Mouse (Mus musculus): ENCODE data around the gene Esr1. TPM values are rescaled to one million over a fixed set of nuclear protein-coding genes. Genes with fewer than 3 reads are reported as not detected.

Esr1 gene
- total RNA-seq, 2 experiments from 2014 or later: 3.2 to 3.9 TPM

DNA sequence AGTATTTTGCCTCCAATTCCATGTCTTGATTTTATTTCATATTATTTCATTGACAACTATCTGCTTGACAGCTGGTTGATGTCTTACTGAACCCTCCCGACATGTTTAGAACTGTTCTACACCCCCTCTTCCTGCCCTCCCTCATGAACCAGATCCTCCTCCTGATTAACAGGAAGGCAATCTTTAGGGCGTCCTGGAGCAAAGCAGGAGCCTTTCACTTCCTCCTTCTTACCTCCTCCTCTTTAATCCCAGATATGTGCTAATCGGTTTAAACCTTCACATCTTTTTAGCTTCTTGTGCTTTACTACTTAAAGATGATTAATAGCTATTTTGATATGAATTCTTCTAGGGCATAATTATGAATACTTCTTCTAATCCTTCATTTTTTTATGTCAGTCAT lies 166.6 kb downstream of the Esr1 start:
- no peak for DNase-seq (ENCODE audit: low spot score in 2 of 2)
- intact Hi-C loops (cut with DNase I): no loop called here

DNA sequence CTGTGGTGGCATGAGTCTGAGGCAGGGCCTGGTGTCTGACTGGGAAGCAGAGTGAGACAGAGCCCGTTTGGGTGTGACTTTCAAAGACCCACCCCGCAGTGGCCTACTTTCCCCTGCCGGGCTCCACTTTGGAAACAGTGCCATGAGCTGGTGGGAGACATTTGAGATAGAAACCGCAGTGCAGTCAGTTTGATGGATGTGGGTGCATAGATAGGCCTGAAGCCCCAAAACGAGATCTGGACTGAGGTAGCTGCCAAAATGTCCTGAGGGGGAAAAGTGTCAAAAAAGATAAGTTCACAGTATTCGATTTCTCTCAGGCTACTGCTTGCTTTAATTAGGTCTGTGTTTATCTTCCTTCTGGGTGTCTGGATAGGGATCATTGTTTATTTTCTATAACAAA lies 169.5 kb downstream of the Esr1 start:
- intact Hi-C loops (cut with DNase I): no loop called here
- DNase-seq (ENCODE audit: low spot score in 2 of 2): no peak

DNA sequence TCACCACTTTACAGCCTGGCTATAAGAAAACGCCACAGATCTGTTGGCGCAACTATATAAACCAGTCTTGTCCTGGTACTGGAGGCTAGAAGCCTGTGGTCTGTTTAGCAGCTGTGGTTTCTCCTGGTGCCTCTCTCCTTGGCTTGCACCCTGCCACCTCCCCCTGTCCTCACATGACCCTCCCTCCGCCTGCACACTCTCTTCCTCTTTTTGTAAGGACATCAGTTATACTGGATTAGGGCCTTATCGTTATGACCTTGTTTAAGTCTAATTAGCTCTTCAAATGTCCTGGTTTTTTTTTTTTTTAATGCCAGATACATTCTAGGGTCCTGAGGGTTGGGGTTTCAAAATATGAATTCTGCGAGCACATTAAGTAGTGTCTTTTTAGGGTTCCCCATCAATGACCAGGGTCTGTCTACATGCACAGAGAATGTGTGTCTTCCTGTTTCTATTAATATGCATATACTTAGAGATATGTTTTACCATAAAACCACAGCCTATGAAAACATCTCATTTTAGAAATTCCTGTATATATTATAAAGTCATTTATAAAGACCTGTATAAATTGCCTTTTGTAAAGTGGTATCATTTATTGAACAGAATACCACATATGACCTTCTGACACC lies 175.7 kb downstream of the Esr1 start:
- intact Hi-C loops (cut with DNase I): no loop called here
- no peak for DNase-seq (ENCODE audit: low spot score in 2 of 2)

DNA sequence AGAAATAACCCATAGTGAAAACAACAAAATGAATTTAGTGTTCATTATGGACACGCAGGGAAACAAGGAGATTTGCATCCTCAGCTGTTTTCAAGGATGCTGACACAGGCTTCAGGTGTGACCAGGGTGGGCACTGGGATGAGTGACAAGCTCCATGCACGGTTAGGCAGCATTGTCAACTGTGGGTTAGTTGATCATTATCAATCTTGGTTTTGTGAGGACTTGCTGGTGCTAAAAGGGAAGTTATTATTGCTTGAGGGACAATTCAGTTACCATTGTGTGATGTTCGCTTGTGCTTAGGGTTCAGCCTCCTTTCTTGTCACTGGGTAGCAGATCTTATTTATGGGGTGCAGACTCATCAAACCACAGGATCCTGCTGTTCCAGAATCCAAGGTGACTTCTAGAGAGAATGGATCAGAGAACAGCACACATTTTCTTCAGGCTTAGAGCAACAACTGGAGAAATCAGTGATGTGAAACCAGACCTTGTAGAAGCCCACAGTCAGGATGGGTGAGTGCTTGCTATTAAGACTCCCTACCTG lies 186.9 kb downstream of the Esr1 start:
- intact Hi-C loops (cut with DNase I): no loop called here

DNA sequence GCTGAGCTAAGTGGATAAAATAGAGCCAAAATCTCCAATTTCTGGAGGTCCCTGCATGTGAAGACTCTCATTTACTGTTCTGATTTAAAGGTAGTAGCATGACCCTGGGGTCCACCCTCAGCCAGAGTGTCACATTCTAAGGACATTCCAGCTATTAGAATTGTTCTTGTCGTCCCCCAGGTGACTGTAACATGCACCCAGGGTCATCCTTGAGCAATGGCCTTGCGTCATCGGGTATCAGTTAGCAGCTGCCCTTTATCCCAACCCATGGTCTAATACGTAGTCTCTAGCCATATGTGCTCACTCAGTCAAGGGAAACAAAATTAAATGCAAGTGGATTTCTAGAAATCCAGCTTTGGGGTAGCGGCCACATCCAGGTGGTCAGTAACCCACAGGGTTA lies 213.0 kb downstream of the Esr1 start:
- DNase-seq (ENCODE audit: low spot score in 2 of 2): no peak
- intact Hi-C loops (cut with DNase I): no loop called here

More for the DNA sequence above, 186.9 kb downstream of the Esr1 start:
- no peak for DNase-seq (ENCODE audit: low spot score in 2 of 2)

DNA sequence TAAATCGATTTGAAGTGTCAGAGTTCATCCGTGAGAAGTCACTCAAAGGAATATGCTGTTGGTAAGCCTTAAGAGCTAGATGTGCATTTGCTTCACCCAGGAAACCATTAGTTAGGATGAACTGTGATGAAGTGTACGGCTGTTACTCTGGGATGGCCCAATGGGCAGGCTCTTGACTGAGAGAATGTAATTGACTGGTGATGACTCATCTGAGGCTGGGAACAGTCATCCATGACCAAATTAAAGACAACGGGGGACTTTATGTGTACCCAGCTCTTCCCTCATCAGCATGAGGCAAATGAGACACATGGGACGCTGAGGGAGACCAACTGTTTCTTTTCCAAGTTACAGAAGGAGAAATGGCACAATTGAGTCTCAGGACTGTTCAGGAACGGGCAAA lies 219.2 kb downstream of the Esr1 start:
- intact Hi-C loops (cut with DNase I): no loop called here
- no peak for DNase-seq (ENCODE audit: low spot score in 2 of 2)

DNA sequence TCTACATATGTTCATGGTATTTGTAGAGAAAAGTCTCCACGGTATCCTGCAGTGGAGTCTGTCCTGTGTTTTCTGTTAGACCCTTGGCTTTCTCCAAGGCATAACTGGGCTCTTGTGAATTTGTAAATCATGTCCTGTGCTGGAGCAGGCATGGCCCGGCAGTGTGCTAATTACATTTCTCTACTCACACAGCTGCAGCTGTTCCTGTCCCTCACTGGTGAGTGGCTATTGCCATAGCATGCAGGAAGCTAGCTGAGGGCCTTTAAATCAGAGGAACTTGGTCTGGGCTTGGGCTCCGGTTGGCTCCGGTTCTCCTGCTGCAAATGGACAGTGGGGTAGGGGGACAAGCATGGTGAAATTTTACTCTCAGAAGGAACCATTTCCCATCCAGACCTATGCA lies 226.7 kb downstream of the Esr1 start:
- intact Hi-C loops (cut with DNase I): no loop called here
- no peak for DNase-seq (ENCODE audit: low spot score in 2 of 2)

DNA sequence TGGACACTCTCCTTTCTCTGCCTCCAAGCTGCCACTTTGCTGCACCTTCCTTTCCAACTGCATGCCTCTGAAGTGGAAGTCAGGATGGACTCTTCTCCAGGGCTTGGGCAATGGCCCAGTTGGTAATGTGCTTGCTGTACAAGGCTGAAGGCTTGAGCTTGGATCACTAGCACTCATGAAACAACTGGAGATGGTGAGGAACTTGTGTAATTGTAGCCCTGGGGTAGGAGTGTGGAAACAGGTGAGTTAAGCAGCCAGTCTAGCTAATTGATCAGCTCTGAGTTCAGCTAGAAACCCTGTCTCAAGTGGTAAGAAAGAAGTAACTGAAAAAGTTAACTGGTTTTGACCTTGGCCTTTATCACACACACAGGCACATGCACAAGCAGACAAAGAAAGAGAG lies 229.6 kb downstream of the Esr1 start:
- intact Hi-C loops (cut with DNase I): no loop called here
- no peak for DNase-seq (ENCODE audit: low spot score in 2 of 2)

DNA sequence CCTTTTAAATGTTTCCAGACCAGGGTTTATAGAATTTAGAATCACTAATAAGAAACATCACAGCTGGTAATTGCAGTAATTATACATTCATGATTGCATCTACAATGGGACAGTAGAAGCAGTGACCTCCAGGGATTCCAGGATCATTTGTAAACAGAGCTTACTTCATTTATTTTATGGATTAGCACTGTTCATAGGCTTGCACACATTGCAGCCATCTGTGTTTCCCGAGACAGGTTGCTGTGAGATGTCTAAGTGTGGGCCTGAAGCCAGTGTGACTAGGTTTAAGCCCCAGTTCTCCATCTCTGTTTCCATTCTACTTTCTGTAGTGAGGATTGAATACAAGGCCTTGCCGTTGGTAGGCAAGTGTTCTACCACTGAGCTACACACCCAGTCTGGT lies 236.1 kb downstream of the Esr1 start:
- intact Hi-C loops (cut with DNase I): no loop called here
- DNase-seq (ENCODE audit: low spot score in 2 of 2): no peak

DNA sequence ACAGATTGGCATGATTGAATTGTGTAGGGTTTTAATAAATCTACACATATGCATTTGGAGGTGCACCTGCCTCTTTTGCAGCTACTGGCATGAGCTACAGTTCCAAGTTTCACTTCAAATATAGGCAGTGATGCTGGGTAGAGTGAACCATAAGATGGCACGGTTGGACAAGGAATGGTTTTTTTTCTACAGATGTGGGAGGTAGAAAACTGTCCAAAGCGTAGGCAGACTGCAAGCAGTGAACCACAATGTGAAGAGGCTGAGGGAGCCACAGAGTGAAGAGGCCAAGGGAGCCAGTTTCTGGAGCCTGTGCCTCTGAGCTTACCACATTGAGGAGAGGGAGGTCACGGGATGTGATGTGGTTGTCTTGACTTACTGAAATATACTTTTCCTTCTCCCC lies 238.5 kb downstream of the Esr1 start:
- intact Hi-C loops (cut with DNase I): loop anchor here (5.0 kb wide), 1 partner anchor 167 kb away; no protein-coding TSS in a partner anchor
- DNase-seq (ENCODE audit: low spot score in 2 of 2): peak in 1 of 2 experiments; percentile 68

DNA sequence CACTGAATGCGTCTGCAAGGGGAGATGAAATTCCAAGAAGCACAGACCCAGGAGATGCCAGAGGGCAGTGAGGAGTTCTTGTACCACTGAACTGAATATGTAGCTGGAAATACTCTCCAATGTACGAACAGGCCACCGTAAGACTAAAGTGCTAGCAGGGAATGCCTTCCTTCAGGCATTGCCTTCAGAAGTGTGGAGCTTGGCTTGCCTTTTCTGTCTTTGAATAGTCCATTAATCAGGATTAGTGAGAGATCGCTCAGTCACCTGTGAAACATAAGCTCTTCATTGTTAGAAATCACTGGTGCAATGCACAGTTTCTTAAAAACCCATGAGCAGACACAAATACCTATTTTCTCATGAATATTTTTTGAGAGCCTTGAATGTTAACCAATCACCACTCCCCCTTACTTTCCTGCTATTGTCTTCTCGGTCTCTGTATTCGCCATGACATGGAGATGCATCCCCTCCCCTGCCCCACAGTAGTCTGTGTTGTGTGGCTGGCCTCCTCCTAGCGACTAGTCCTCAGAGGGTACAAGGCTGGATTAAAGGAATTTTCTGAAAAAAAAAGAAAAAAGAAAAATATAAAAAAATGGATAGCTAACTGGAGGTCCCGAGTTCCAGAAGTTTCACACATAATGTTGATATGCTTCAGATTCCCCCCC lies 263.8 kb downstream of the Esr1 start:
- intact Hi-C loops (cut with DNase I): no loop called here
- DNase-seq (ENCODE audit: low spot score in 2 of 2): no peak

DNA sequence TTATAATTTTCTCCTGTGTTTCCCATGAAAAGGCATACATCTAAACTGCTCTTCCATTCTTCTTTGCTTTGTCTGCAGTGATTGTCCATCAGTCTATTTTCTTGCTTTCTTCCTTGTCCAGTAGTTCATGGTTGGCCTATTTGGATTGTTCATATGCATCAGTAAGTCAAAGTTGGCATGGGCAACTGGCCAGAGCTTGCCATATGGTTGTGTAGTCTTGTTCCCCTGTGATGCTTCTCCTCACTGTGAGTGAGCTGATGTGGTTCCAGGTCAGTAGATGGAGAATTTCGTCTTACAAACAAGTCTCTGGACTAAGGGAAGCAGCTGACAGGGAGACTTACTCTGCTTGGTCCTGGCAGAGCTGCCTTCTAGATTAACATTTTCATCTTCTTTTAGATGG lies 270.0 kb downstream of the Esr1 start:
- intact Hi-C loops (cut with DNase I): no loop called here
- DNase-seq (ENCODE audit: low spot score in 2 of 2): no peak

DNA sequence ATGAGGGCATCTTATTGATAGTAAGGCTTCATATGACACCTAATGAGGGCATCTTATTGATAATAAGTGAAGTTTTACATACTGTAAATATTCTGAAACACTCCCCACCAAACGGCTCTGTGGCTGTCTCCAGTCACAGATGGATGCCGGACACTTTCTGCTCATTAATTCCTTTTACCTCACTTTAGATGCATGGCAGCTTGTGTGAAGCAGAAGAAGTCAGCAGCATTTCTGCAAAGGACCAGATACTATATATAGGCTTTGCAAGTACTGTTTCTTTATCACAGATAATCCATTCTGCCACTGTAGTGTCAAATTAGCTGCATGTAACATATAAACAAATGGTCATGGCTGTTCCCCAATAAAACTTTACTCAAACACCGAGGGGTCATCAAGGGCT lies 274.1 kb downstream of the Esr1 start:
- DNase-seq (ENCODE audit: low spot score in 2 of 2): peak in 1 of 2 experiments; percentile 8
- intact Hi-C loops (cut with DNase I): no loop called here

DNA sequence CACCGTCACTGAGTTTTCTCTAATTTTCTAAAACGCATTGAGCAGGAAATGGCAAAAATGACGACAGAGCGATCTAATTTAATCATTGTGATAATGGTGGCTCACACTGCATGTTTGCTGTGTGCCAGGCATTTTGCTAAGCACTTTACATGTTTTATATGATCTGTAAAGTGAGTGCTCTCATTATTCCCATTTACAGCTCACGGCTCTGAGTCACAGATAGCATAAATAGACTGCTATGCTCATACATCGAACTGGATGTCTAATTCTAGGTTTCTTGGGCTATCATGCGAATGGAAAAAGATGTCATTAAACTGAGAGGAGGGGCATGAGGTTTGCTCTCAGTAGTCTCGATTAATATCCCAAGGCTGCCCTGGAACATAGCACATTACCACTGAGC lies 274.6 kb downstream of the Esr1 start:
- intact Hi-C loops (cut with DNase I): no loop called here

DNA sequence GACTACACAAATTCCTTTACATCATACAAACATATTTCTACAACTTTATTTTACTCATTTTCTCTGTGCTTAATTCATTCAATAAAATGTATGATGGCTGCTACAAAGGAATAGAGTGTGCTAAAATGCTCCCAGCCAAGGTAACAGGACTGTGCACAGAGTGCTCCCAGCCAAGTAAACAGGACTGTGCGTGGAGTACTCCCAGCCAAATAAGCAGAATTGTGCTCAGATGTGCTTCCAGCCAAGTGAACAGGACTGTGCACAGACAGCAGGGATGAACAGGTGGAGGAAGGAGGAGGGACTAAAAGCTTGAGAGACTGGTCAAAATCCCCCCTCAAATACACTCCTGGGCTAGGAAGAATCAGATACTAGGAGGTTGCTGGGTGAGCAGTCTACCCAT lies 282.1 kb downstream of the Esr1 start:
- intact Hi-C loops (cut with DNase I): no loop called here
- DNase-seq (ENCODE audit: low spot score in 2 of 2): no peak

More for the DNA sequence above, 274.6 kb downstream of the Esr1 start:
- peak; percentile 13 to 30 for DNase-seq (ENCODE audit: low spot score in 2 of 2)

DNA sequence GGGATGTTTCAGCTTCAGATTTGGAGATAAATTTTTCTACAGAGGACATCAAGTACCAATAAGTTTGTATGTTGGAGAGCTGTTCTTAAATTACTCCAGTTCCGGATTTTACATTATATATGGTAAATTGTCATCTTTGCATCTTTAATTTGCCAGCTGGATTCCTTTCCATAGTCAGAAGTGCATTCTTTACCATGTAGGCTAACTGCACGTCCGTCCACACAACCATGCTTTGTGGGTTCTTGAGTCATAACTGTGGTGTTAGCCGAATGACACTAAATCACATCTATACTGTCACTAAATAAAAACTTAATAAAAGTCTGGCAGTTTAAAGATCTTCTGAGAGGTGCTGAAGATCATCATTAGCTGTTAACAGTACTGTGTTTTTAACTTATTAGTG lies 286.4 kb downstream of the Esr1 start:
- intact Hi-C loops (cut with DNase I): no loop called here
- no peak for DNase-seq (ENCODE audit: low spot score in 2 of 2)

DNA sequence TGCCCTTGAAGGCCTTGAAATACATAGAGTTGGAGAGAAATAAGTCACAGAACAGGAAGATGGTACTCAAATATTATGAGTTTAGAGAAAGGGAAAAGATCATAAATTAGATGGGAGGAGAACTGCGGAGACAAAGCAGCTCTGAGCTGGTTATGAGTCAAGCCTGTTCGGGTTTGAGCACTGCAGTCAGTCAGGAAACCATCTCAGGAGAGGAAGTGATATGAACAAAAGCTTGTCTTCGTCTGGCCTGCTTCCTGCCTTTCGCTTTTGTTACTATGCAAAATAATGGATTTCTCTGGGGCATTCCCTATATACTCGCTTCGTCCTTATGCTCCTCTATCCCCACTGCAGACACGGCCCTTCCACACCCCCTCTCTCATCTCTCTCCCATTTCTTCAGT lies 288.9 kb downstream of the Esr1 start:
- DNase-seq (ENCODE audit: low spot score in 2 of 2): no peak
- intact Hi-C loops (cut with DNase I): no loop called here

DNA sequence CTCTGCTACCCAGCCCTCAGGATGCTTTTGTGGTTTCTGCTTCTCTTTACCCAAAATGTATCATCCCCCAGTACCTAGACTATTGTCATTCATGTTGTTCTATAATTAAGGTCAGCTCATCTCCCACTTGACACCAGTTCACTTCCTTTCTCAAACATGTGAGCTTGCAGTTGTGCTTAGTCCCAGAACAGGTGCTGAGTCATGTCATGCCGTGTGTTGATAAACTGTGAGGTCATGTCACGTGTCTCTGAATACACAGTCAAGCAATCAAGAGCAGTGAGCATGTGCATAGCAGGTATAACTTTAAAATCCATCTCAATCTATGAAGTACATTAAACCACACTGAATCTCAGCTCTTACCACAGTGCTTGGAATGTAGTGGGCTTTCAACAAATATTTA lies 297.9 kb downstream of the Esr1 start:
- intact Hi-C loops (cut with DNase I): no loop called here
- DNase-seq (ENCODE audit: low spot score in 2 of 2): no peak

DNA sequence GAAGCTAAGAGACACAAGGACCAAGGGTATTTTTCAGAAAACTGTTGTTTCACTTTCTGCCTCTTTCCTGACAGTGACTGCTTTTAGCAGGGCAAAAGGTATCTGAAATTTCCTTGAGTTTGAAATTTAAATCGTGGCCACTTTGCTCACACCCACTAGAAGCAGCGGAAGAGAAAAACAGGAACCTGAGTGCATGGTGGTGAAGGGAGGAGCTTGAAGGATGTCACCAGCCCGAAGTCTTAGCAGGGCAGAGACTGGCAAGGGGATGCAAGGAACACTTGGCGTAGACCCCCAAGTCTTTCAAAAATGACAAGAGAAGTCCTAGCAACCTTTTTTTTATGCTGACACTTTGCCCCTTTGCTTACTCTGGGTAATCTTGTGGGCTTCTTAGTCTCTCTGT lies 299.1 kb downstream of the Esr1 start:
- intact Hi-C loops (cut with DNase I): no loop called here
- DNase-seq (ENCODE audit: low spot score in 2 of 2): no peak

DNA sequence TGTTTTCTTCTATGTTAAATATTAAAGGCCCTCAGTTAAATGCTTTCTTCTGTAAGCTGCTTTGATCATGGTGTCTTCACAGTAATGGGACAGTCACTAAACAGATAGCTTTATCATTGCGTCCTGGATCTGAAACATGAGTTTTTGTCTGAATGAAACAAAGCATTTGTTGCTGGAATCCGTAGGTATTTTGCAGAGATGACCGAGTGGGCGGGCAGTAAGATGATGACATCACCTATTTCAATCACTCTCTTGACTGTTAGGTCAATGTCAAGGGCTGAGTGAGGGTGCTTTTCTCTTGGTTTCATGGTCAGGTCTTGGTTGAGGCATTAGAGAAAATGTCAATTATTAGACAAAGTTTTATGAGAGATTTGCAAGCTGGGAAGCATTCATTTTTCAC lies 307.7 kb downstream of the Esr1 start:
- intact Hi-C loops (cut with DNase I): no loop called here
- DNase-seq (ENCODE audit: low spot score in 2 of 2): no peak

DNA sequence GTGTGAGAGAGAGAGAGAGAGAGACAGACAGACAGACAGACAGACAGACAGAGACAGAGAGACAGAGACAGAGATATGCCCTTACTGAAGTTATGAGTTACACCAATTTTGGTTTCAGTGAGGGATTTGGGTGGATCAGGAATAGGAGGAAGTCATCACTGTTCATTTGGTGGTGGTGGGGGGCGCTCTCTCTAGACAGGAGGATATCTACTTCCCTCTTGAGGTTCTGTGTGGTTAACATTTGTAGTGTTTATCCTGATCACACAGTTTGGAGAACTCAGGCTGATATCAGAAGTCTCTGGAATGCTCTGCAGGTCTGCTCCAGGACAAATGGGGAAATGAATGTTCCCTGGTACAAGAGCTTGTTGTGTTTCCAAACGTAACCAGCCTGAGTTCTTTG lies 312.2 kb downstream of the Esr1 start:
- intact Hi-C loops (cut with DNase I): no loop called here
- DNase-seq (ENCODE audit: low spot score in 2 of 2): no peak

All from left cerebral cortex, postnatal 25 days (tissue).